Mouse (Mus musculus) cerebellum, postnatal 14 days (tissue): ENCODE results near the gene Zdhhc21.
A peak's percentile ranks its signal among the peaks of the same experiment; 100 is the strongest.

Experiments used
- DNase-seq, 2 experiments: peaks; one replicate each; pipeline ENCODE4 v3.0.0; 2021; ENCODE audit warnings: mixed read lengths in 2 of 2

Zdhhc21 gene

GRCm38 (mm10) chr4:82762430-82763119 is 97.2 kb downstream of the Zdhhc21 start:
- peak in 1 of 2 experiments; percentile 11 for DNase-seq

GRCm38 (mm10) chr4:82756295-82756626 is 103.5 kb downstream of the Zdhhc21 start:
- DNase-seq = no peak

GRCm38 (mm10) chr4:82755616-82756294 is 104.0 kb downstream of the Zdhhc21 start:
- DNase-seq = no peak
